Mouse (Mus musculus) G1E (cell line): ENCODE measurements around the gene Ube2b. TPM values are rescaled to one million over a fixed set of nuclear protein-coding genes. Genes with fewer than 3 reads are reported as not detected.

Experiments
- ATAC-seq: 2 replicates; pipeline ENCODE4 v1.8.0; 2016; ENCODE audit warnings: mild to moderate bottlenecking; ENCODE audit not compliant: insufficient number of reproducible peaks, poor library complexity, low FRiP score, severe bottlenecking; ENCODE audit errors: extremely low read depth
- DNase-seq: peaks from one replicate; pipeline ENCODE4 v3.0.0; 2012; ENCODE audit warnings: low spot score
- H3K27me3 ChIP-seq: 2 replicates; pipeline ENCODE4 v1.6.1; 2012; ENCODE audit warnings: mild to moderate bottlenecking, low read length, inconsistent platforms; ENCODE audit not compliant: insufficient read depth
- H3K36me3 ChIP-seq: replicated peaks from 2 replicates; pipeline ENCODE3; 2012; ENCODE audit warnings: mild to moderate bottlenecking, inconsistent platforms
- H3K4me1 ChIP-seq: 2 replicates; pipeline ENCODE4 v1.6.1; 2012; ENCODE audit warnings: low read depth, low read length, inconsistent platforms, mixed read lengths; ENCODE audit not compliant: insufficient read depth
- H3K4me3 ChIP-seq: 2 replicates; pipeline ENCODE4 v1.5.1; 2012; ENCODE audit warnings: low read depth, mild to moderate bottlenecking, inconsistent platforms, low read length, moderate library complexity, mixed read lengths
- H3K9me3 ChIP-seq: replicated peaks from 2 replicates; pipeline ENCODE4 v1.6.1; 2012; ENCODE audit warnings: inconsistent platforms
- CTCF ChIP-seq: IDR thresholded peaks from 2 replicates; pipeline ENCODE4 v1.5.1; 2012; ENCODE audit warnings: low read depth, low read length, inconsistent platforms, mixed read lengths
- GATA1 ChIP-seq: IDR thresholded peaks from 2 replicates; pipeline ENCODE4 v1.6.1; 2012; ENCODE audit warnings: borderline replicate concordance, low read length, inconsistent platforms, mixed read lengths
- GATA2 ChIP-seq: IDR thresholded peaks from 2 replicates; pipeline ENCODE4 v1.6.1; 2012; ENCODE audit warnings: low read depth, low read length, inconsistent platforms, borderline replicate concordance
- POLR2AphosphoS5 ChIP-seq: IDR thresholded peaks from 2 replicates; pipeline ENCODE4 v1.6.1; 2012; ENCODE audit warnings: low read depth, low read length, inconsistent platforms; ENCODE audit not compliant: insufficient replicate concordance
- TAL1 ChIP-seq: conservative IDR thresholded peaks from 2 replicates; pipeline ENCODE4 v1.6.1; 2012; ENCODE audit warnings: low read depth, low read length, inconsistent platforms, mixed read lengths
- polyA plus RNA-seq: library from polyadenylated mRNA; stranded (reverse); fragments of >175 nt; gene quantifications from 2 replicates; pipeline ENCODE4 v1.2.3, GENCODE M21; 2012
- total RNA-seq, 2 experiments: library from RNA; stranded (forward) in 1 of 2; stranded (reverse) in 1 of 2; fragments of 200-1000 nt in 1 of 2; fragments of >200 nt in 1 of 2; fragmentation: Nextera tagmentation in 1 of 2; gene quantifications; 2 replicates each; pipeline ENCODE4 v1.2.3; 2014 to 2017

Gene Ube2b
- total and polyA plus RNA-seq, 3 experiments: 73.4 to 120 (median 113) TPM

- no peak for ATAC-seq
- no peaks in the 10 kb centered on the region for H3K9me3 ChIP-seq
- TF ChIP-seq POLR2AphosphoS5 (no peak), TAL1 (no peak), GATA2 (no peak)
- peaks cover 8% of the 10 kb centered on the region; the same call in 1 of the 2 replicates for H3K4me1 ChIP-seq
- H3K27me3 ChIP-seq: peaks cover 36% of the 10 kb centered on the region
- no peaks in the 10 kb centered on the region for H3K36me3 ChIP-seq
- no peak overlapping the region for H3K4me3 ChIP-seq
- no peak for DNase-seq
Observed at GRCm38 (mm10) chr11:51949155-51949840, 51.3 kb downstream of the Ube2b start.

GRCm38 (mm10) chr11:51946144-51946543 is 54.4 kb downstream of the Ube2b start:
- H3K36me3 ChIP-seq: no peaks in the 10 kb centered on the region
- no peaks in the 10 kb centered on the region for H3K9me3 ChIP-seq
- ATAC-seq: no peak
- no peak for DNase-seq
- H3K4me1 ChIP-seq: 0 out of 2 replicates have a peak, but pooled peaks cover 3% of the 10 kb centered on the region
- no peak overlapping the region for H3K4me3 ChIP-seq
- H3K27me3 ChIP-seq: peaks cover 41% of the 10 kb centered on the region
- TF ChIP-seq TAL1 (no peak), GATA1 (no peak), GATA2 (no peak), CTCF (no peak), POLR2AphosphoS5 (no peak)

- ATAC-seq: no peak
- Histone ChIP-seq H3K27me3 (peaks cover 43% of the 10 kb centered on the region), H3K9me3 (no peaks in the 10 kb centered on the region), H3K4me3 (no peak overlapping the region), H3K36me3 (no peaks in the 10 kb centered on the region), H3K4me1 (0 out of 2 replicates have a peak, but pooled peaks cover 3% of the 10 kb centered on the region)
- no peak for TF ChIP-seq GATA1
- TF ChIP-seq GATA2: no peak
- no peak for TF ChIP-seq CTCF
- no peak for TF ChIP-seq TAL1
- TF ChIP-seq POLR2AphosphoS5: no peak
- DNase-seq: no peak
Observed at GRCm38 (mm10) chr11:51945548-51945947, 55.0 kb downstream of the Ube2b start.

GRCm38 (mm10) chr11:51944239-51944638 is 56.3 kb downstream of the Ube2b start:
- DNase-seq (no peak), ATAC-seq (no peak)
- TF ChIP-seq POLR2AphosphoS5: no peak
- TF ChIP-seq TAL1: no peak
- no peak for TF ChIP-seq CTCF
- TF ChIP-seq GATA2: no peak
- no peak for TF ChIP-seq GATA1
- H3K4me3 ChIP-seq: no peak overlapping the region
- H3K27me3 ChIP-seq: peaks cover 42% of the 10 kb centered on the region
- H3K36me3 ChIP-seq: no peaks in the 10 kb centered on the region
- H3K9me3 ChIP-seq: no peaks in the 10 kb centered on the region
- H3K4me1 ChIP-seq: 0 out of 2 replicates have a peak, but pooled peaks cover 2% of the 10 kb centered on the region

GRCm38 (mm10) chr11:51943500-51943841 is 57.1 kb downstream of the Ube2b start:
- TF ChIP-seq GATA1 (no peak), CTCF (no peak), POLR2AphosphoS5 (no peak), GATA2 (no peak), TAL1 (no peak)
- DNase-seq: no peak
- Histone ChIP-seq H3K9me3 (no peaks in the 10 kb centered on the region), H3K36me3 (no peaks in the 10 kb centered on the region), H3K4me3 (no peak overlapping the region), H3K4me1 (no peaks in the 10 kb centered on the region; the same call in 1 of the 2 replicates), H3K27me3 (peaks cover 39% of the 10 kb centered on the region)
- ATAC-seq: no peak

- TF ChIP-seq POLR2AphosphoS5 (no peak), TAL1 (no peak), CTCF (no peak), GATA2 (no peak), GATA1 (no peak)
- no peaks in the 10 kb centered on the region for H3K36me3 ChIP-seq
- DNase-seq (no peak), ATAC-seq (no peak)
- H3K9me3 ChIP-seq: no peaks in the 10 kb centered on the region
- H3K4me1 ChIP-seq: no peaks in the 10 kb centered on the region; the same call in 1 of the 2 replicates
- H3K27me3 ChIP-seq: peaks cover 39% of the 10 kb centered on the region
- H3K4me3 ChIP-seq: no peak overlapping the region
Observed at GRCm38 (mm10) chr11:51942602-51943499, 57.7 kb downstream of the Ube2b start.
